Mouse (Mus musculus) frontal cortex, postnatal 10 days (tissue): ENCODE measurements at regions not wholly inside any gene's neighbourhood (a gene's known extent, or its start where the extent isn't known, plus 50 kb on each side); places are given as distances from the start of the nearest gene placed in this dataset.

ENCODE experiments used
- DNase-seq, 2 experiments: peaks; one replicate each; pipeline ENCODE4 v3.0.0; 2022; ENCODE audit warnings: low spot score in 2 of 2, mixed read lengths in 1 of 2

GRCm38 (mm10) chr4:150800774-150801173, 52.9 kb upstream of the Errfi1 start:
- DNase-seq: no peak

DNA sequence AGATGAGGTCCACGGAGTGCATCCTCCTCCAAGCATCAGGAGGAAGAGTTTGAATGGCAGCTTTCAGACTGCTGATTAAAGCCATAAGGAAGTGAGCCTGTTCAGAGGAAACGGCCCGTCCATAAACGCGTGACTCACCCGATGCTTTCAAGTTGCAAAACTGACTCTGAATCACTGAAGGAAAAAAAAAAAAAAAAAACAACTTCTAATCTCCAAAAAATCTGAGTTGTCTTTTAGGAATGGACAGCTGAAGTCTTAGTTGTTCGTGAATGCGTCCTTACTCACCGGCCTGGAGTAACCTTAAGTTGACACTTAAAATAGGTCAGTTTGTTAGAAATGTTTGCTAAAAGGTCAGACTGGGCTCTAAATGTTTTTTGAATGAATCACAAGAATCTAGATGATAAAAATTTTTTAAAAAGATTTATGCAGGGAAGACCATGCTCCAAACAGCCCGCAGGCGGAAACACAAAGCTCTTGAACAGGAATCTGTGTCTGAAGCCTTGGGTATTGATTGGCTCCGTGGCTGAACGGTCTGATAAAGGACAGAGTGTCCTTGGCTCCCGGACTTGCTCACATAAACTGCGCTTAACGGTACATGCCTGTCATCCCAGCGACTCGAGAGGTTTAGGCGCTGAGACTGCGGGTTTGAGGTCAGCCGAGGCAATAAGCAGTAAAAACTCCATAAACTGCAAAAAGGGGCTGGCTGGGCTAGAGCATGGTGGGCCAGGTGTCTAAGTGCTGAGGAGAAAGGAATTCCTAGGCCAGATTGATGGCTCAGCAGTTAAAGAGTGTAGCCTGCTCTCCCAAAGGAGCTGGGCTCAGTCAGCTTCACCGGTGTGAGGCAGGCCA, 53.9 kb upstream of the Errfi1 start:
- no peak for DNase-seq

DNA sequence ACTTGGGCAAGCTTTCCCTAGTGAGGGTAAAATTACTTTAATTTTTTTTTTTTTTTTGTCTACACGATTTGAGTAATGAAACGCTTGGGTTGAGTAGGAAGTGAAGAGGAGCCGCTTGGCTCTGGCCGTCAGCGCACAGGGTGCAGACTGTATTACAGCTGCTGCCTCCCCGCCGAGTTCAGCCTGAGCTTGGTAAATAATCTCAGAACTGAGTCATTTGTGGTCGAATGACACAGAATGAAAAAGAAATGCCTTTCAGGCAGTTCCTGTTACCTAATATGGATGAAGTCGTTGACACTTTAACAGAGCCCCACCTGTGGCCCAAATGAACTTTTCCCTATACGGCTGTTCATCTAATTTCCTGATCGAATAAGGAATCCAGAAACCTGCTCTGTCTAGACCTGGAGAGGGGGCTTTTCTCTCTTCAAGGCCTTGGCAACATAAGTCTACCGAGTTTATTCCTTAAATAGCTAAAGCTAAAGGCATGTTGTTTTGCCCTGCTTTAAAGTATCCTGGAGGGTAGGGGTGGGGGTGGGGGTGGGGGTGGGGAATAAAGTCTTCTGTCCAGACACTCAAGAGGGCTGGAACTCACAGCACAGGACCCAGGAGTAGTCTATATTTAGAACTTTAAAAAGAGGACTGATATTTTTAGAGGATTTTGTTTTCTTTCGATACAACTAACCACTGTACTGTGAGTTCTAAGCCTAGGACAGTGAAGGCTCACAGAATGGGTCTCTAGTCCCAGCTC, 54.8 kb upstream of the Errfi1 start:
- DNase-seq: no peak

GRCm38 (mm10) chr4:150798281-150798680, 55.4 kb upstream of the Errfi1 start:
- DNase-seq: no peak

DNA sequence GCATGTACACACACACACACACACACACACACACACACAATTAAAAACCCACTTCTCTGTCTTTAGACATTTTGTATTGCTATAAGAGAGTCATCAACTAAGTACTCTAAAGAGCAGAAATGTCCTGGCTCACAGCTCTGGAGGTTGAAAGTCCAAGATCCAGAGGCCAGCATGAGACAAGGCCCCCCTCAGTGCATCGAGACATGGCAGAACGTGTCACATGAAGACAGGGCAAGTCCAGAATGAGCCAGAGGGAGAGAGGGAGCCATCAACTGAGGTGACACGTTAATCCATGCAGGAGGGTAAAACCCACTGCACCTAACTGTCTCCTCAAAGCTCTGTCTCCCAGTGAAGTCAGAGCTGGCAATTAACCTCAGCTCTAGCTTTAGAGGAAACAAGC, 56.7 kb upstream of the Errfi1 start:
- DNase-seq: no peak

- no peak for DNase-seq
Observed at GRCm38 (mm10) chr4:150794878-150795277, 58.8 kb upstream of the Errfi1 start.

GRCm38 (mm10) chr4:150794257-150794794, 59.4 kb upstream of the Errfi1 start:
- DNase-seq: no peak

GRCm38 (mm10) chr4:150793146-150793545, 60.6 kb upstream of the Errfi1 start:
- no peak for DNase-seq

- DNase-seq: no peak
Observed at GRCm38 (mm10) chr4:150789166-150789565, 64.6 kb upstream of the Errfi1 start.

- no peak for DNase-seq
Observed at GRCm38 (mm10) chr4:150787113-150787512, 66.6 kb upstream of the Errfi1 start.

- DNase-seq: no peak
Observed at GRCm38 (mm10) chr4:150786651-150787050, 67.1 kb upstream of the Errfi1 start.

GRCm38 (mm10) chr4:150784491-150785451, 68.9 kb upstream of the Errfi1 start:
- no peak for DNase-seq

GRCm38 (mm10) chr4:150781304-150781703, 72.4 kb upstream of the Errfi1 start:
- no peak for DNase-seq

GRCm38 (mm10) chr4:150779340-150779739, 74.4 kb upstream of the Errfi1 start:
- no peak for DNase-seq

- no peak for DNase-seq
Observed at GRCm38 (mm10) chr4:150778683-150779082, 75.0 kb upstream of the Errfi1 start.

DNA sequence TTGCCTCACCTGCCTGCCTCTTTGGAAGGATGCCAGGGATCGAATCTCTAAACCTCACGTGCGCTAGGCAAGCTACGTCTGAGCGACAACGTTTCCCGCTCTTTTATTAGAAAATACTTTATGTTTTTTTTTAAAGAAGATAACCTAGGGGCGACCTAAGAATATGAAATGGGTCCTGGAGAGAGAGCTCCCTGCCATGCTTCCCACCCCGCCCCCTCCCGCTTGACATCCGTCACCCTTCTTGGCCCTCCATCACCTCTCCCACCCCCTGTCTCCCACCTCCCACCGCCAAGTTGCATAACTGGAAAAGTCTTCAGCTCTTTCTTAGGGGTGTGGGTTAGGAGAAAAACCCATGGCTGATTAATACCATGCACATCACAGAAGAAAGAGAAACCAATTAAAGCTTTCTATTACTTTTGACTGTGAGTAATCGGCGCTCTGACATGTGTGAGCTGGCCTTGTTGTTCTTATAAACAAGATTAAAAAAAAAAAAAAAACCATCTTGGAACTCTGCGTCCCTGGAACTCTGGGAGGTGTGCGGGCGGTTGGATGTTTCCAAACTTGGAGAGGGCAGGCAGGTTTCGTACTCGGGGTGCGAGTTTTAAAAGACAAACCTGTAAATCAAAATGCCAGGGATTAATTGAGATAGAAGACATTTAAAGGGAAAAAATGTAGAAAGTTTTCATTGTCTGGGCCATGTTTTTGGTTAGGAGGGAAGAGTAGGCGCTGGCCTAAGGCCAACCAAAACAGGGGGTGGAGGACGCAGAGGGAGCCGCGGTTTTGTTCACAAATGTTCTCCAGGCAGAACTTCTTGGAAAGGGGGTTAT, 77.8 kb upstream of the Errfi1 start:
- DNase-seq: no peak

GRCm38 (mm10) chr4:150775281-150775680, 78.4 kb upstream of the Errfi1 start:
- DNase-seq: no peak

DNA sequence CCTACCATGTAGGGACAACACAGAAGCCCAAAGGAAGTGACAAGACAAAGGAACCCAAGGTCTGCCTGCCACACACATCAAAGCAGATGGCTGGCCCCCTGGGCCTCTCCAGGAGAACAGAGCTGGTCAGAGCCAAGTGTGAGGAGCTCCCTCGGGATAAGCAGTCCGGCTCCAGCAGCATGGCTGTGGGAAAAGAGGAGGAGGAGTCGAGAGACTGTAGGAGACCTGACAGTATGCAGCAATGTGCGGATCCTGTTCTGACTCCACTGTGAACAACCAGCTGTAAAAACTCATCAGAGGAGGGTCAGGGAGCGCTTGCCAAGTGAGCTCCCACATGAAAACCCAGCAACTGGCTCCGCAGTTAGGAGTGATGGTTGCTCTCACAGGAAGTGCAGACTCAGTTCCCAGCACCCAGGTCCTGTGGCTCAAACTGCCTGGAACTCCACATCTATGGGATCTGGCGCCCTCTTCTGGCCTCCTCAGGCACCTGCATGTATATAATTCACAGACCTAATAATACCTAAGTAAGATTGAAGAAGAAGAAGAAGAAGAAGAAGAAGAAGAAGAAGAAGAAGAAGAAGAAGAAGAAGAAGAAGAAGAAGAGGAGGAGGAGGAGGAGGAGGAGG, 79.3 kb upstream of the Errfi1 start:
- no peak for DNase-seq

DNA sequence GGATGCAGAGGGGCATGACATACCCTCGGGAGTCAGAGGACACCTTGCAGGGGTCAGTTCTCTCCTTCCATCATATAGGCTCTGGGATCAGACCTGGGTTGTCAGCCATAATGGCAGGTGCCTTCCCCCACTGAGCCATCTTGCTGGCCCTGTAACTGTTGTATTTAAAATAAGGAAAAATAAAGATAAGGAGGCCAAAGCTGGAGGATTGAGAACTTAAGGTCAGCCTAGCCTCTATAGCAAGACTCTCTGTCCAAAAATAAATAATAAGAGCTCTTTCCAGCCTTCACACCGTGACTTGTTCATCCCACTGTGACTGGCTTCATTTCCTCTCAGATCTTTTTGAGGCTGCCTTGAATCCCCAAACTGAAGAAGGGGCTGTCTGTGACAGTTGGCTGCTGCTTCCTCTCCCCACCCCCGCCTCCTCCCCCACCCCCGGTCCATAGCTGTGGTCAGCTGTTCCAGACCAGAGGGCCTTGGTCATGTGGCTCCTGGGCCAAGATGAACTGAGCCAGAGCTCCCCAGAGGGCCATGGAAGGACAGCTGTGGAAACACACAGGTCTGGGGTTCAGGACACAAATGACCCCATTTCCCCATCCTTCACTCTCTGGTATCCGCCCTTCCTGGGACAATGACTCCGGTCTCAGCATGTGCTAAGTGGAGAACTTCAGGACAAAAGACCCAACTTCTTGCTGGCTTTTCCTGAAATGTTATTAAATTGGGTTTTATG, 81.6 kb upstream of the Errfi1 start:
- no peak for DNase-seq

DNA sequence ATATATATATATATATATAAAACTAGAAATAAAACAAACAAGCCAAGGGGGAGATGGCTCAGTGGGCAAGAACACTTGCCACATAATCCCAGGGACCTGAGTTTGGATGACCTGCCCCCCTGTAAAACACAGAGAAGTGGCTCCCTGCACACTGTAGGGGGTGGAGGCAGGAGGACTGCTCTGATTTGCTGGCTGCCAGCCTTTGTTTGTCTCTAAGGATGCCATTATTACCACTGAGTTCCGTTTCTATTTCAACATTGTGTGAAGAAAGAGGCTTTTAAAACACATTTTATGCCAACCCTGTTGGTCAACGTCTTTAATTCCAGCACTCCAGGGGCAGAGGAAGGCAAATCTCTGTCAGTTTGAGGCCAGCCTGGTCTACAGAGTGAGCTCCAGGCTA, 82.2 kb upstream of the Errfi1 start:
- DNase-seq: no peak
